Mouse (Mus musculus) cerebellum, adult (tissue): ENCODE data around the gene Atp2b1.
A peak's percentile ranks its signal among the peaks of the same experiment; 100 is the strongest.

Experiments used
- ATAC-seq: cut with Nextera tagmentation; 2 replicates; pipeline ENCODE4 v1.9.2; 2017; ENCODE audit warnings: mild to moderate bottlenecking, moderate library complexity, mixed read lengths; ENCODE audit not compliant: insufficient number of reproducible peaks, low FRiP score, low TSS enrichment

Atp2b1 gene

DNA sequence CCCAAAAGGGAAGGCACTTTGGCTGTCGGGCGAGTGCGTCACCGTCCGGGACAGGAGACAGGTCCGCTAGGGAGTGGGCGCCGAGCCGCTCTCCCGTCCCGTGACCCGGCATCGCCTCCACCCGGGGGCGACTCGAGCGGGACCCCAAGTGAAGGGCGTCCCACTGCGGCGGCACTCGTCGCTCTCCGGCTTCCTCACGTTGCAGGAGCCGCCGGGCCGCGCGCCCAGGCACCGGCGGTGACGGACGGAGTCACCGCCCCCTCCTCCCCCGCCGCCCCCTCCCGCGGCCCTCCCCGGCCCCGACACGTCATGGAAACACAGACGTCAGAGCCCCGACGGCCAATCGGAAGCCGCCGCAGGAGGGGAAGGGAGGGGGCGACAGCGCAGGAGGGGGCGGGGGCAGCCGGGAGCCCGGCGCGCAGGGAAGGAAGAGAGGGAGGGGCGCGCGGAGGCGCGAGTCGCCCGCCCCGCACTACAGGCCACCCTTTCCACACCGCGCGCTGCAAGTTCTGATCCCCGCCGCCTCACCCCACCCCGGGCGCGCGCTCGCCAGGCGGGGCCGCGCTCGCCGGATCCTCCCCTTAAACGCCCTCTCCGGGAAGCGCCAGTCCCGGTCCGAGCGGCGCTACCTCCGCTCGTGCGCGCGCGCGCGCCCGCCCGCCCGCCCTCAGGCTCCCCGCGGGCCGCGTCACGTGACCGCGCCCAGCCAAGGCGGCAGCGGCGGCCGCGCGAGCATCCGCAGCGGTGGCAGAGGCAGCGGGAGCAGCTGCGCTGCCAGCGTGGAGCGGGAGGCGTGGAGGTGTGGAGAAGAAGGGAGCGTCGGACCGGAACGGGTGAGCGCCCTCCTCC is at the start of gene Atp2b1:
TSS of gene Atp2b1 (plus strand) at position 446 of the 849 bp plus-strand sequence.
- peak; percentile 78 for ATAC-seq

- ATAC-seq, result no peak
Observed at GRCm38 (mm10) chr10:98864851-98865250, 49.4 kb upstream of the Atp2b1 start.

- ATAC-seq, result no peak
Observed at GRCm38 (mm10) chr10:98866836-98867370, 47.3 kb upstream of the Atp2b1 start.

DNA sequence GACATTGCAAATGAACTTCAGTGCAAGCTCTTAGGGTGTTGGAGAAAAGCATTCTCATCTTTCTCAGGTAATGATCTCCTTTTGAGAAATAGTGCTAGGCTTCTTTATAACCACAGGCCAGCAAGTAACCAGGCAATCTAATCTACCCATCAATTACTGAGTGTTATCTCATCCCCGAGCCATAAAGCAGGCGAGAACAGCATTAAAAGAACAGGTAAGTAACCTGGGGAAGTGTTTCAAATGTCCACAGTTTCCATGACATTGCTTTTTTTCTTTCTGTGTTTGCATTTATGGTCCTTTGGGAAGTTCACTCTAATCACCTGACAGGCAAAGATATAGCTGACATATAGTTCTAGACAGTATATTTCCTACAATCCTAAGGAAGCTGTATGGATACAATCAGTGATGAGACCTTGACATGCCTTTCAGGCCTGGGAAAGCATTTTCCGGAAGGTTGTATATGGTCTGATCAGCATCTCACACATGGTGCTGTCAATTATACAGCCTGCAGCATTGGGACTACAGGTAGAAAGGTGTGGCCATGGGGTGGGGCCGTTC is 45.8 kb upstream of the Atp2b1 start:
- no peak for ATAC-seq

- no peak for ATAC-seq
Observed at GRCm38 (mm10) chr10:98877855-98878254, 36.4 kb upstream of the Atp2b1 start.

DNA sequence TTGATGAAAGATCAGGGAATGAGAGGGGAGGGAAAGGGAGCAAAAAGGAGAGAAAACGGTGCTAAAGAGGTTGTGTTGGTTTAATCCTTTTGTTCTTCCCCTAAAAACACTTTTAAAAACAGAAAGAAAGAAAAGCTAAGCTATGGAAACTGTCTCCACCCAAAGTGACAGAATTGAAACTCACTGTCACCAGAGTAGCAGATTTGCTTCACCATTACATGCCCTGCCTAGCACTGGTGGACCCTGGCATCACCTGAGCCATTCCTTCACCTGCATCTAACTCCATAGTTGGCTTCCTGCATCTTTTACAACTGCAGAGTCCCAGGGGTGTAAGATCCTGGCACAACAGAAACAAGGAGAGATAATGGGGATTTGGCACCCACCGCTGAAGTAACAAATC is 35.6 kb upstream of the Atp2b1 start:
- no peak for ATAC-seq

DNA sequence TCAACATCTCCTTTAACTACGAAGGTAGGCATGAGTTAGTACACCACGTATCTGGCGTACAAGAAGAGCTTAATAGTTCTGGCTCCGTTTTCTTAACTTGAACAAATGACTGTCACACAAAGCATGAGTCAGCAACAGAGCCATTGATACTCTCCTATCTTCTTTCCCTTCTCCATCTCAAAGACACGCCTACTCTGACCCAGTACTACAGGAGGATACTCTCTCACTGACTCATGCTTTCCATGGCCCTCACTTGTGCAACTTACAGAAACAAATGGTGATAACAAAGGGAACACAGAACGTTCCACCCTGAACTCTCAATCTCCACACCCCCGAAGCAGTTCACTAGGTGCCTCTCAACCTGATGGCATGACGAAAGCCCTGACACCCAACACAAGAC is 34.1 kb upstream of the Atp2b1 start:
- ATAC-seq, result no peak

DNA sequence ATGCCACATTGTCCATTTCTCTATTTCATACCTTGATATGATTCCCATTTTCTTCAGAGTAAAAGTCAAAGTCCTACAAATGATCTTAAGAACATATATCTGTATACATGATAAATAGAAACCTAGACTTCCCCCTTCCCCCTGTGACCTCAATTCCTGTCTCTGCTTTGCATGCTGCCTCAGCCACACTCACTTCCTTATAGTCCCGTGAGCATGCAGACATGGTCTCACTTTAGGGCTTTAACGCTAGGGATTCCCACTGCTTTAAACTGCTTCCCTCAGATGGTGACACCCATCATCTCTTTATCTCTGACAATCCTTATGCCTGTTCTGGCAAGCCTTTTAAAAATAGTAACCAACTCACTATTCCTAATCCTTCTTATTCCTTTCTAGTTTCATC is 33.5 kb upstream of the Atp2b1 start:
- no peak for ATAC-seq

DNA sequence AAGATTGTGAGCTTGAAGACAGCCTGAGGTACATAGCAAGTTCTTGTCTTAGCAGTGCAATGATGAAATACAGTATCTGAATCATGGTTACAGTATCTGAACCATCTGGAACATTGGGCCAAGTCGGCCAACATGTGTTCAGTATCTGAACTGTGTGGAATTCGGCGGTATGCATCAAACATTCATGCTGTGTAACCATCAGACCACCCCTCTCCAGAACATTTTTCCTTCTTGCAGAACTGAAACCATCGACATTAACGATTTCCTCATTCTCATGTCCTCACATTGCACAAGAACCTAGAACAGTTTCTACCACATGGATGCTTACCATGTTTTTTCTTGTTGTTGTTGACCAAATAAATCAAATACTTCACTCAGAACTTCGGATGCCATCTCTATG is 32.7 kb upstream of the Atp2b1 start:
- no peak for ATAC-seq

GRCm38 (mm10) chr10:98882587-98882986 is 31.6 kb upstream of the Atp2b1 start:
- ATAC-seq, result no peak

DNA sequence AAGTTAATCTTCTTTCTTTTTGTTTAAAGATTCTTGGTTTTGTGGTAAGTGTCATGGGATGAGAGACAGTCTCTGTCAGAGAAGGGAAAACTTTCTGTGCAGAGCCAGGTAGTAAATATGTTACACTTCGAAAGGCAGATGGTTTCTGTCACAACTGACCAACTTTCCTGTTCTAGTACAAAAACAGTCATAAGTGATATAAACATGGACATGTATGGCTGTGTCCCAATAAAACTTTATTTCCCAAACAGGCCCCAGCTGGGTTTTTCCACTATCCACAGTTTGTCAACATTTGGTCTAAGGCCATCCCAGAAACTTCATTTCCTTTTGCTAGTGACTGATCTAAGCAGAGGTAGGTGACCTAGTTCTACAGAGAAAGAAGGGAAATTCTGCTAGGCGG is 29.8 kb upstream of the Atp2b1 start:
- ATAC-seq, result no peak

- ATAC-seq, result no peak
Observed at GRCm38 (mm10) chr10:98886770-98887271, 27.4 kb upstream of the Atp2b1 start.

- ATAC-seq, result no peak
Observed at GRCm38 (mm10) chr10:98891361-98891760, 22.8 kb upstream of the Atp2b1 start.

GRCm38 (mm10) chr10:98897507-98897906 is 16.7 kb upstream of the Atp2b1 start:
- no peak for ATAC-seq

DNA sequence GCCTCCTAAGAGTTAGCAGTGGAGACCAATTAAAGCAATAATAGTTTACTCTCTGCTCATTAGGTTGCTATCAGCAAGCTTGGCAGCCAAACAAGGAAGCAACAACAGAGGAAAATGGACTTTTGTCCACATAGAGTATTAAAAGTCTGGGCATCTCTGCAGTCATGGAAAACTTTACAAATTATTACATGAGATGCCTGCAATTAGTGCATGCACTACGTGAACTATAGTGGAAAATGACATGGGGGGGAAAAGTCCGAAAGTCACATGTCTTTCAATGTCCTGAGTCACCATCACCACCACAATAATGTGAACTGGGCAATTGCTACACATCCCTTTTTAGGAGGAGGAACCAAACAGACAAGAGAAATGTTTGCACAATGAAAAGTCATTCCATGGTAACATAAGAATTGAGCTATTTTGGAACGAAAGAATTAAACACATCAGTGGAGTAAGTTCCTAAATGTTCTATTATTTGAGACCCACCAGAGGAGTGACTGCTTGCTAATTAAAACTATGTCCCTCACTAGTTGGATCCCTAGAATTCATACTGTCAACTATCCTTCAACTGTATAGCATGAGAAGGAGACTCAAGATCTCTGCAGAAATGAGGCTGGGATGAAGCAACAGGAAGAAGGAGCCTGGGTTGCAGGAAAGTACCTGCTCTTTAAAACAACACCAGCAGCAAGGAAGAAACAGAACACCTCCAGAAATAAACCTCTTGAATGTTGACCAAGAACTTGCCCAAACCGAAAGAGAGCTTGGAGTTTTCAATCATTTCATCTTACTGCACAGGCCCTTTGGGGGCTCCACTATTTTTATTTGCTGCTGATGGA is 16.1 kb upstream of the Atp2b1 start:
- ATAC-seq, result no peak

DNA sequence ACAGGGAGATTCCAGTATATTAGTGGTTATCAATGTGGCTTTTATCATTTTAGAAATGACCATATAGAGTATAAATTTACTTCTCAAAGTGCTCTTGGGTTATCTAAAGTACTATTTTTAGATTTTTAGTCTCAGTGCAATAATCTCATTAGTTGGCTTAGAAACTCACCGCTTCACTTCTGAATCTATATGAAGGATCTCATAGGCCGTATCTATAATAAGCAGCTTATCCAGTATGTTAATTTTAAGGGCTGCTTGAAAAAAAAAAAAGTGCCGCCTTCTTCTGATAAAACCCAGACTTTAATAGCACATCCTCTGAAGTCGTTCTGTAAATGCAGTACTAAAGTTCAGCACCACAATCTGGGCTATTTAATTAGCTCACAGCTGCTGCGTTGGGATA is 12.7 kb upstream of the Atp2b1 start:
- no peak for ATAC-seq

DNA sequence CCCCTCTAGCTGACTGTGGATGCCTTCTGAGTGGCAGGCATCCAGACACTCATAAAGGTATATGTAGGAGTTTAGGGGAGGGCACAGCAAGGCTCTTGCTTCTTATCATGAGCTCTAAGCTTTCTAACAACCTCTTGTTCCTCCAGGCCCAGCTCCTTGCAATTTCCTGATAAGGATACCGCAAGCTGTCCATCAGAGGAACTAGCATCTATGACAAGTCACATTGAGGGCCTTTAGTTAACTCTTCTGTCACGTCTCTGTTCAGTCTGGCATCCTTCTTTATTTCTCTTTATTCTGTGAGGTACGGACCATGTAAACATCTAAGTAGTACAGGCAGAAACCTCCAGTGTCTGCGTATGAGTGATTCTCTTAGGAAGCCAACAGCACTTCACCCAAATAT is 8.2 kb upstream of the Atp2b1 start:
- no peak for ATAC-seq

DNA sequence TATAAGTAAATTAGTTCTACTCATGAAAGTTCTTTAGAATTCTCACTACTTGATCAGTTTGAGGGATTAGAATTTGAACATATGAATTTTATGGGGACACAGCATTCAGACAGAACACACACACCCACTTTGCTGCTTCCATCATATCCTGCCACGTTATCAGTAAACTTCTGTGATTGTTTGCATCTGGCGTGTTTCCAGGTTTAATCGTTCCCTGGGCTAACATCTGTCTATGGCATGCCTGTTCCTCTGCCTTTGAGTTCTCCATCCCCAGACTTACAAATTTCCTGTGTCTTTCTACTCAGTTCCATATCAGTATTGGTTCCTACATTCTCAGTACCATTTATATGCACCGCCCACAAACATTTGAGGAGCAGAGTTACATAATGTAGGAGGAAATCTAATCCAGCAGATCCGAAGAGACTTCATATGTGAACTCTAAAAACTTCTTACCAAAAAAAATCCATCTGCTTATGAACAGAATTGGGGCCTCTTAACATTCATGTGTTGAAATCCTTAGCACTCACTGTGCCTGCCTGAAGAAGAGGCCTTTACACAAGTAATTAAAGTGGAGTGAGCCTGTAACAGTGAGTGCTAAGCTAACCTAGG is 7.2 kb upstream of the Atp2b1 start:
- ATAC-seq, result no peak

GRCm38 (mm10) chr10:98913610-98913960 is 621 bp upstream of the Atp2b1 start:
- no peak; the same call in 1 of the 2 replicates for ATAC-seq

DNA sequence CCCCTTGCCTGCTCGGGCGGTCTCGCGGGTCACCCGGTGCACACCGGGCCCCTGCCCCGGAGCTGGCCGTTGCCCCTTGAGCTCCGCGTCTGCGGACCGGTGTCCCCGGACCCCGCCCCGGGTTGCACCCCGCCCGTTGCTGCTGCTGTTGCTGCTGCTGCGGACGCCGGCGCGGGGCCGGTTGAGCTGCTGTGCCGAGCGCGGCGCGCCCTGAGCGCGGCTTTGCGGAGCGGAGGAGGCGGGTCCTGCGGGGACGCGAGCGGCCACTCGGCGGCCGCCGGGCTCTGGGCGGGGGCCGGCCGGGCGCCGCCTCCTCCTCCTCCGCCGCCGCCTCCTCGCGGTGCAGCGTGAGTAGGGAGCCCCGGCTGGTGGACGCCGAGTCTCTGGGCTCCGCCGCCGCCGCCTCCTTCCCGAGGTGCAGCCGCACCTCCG is 620 bp downstream of the Atp2b1 start:
- ATAC-seq, result peak; percentile 78
